Mouse (Mus musculus) MEL (cell line): ENCODE results near the gene Phospho1. TPM values are rescaled to one million over a fixed set of nuclear protein-coding genes. Genes with fewer than 3 reads are reported as not detected.

ENCODE experiments used
- DNase-seq: peaks from one replicate; pipeline ENCODE4 v3.0.0; 2011; ENCODE audit warnings: low read depth, low spot score
- H3K27ac ChIP-seq: 2 replicates; pipeline ENCODE4 v1.5.1; 2012; ENCODE audit warnings: low read depth, mild to moderate bottlenecking, control low read depth, low read length, moderate library complexity; ENCODE audit not compliant: control insufficient read depth
- H3K27me3 ChIP-seq, 2 experiments: fragments of 150-350 bp in 1 of 2; sonication (generic) in 1 of 2; 2 replicates each; pipeline ENCODE4 v1.6.1; 2012; ENCODE audit warnings: low read length in 2 of 2, mild to moderate bottlenecking in 2 of 2, improper control_type of control experiment in 1 of 2, moderate library complexity in 1 of 2; ENCODE audit not compliant: insufficient read depth in 2 of 2, control insufficient read depth in 1 of 2
- H3K36me3 ChIP-seq, 2 experiments: 2 replicates each; pipeline ENCODE4 v1.6.1; 2012 to 2014; ENCODE audit warnings: low read length in 2 of 2, improper control_type of control experiment in 1 of 2, inconsistent platforms in 1 of 2, mild to moderate bottlenecking in 1 of 2; ENCODE audit not compliant: insufficient read depth in 2 of 2, control insufficient read depth in 1 of 2
- H3K4me1 ChIP-seq, 2 experiments: fragments of 150-350 bp in 1 of 2; sonication (generic) in 1 of 2; 2 replicates each; pipeline ENCODE4 v1.6.1; 2012; ENCODE audit warnings: low read length in 2 of 2, improper control_type of control experiment in 1 of 2, mild to moderate bottlenecking in 1 of 2; ENCODE audit not compliant: insufficient read depth in 2 of 2, control insufficient read depth in 1 of 2
- H3K4me3 ChIP-seq, 2 experiments: fragments of 150-350 bp in 1 of 2; sonication (generic) in 1 of 2; 2 replicates each; pipeline ENCODE4 v1.5.1; 2012; ENCODE audit warnings: low read depth in 2 of 2, low read length in 2 of 2, mild to moderate bottlenecking in 2 of 2, moderate library complexity in 2 of 2, control low read depth in 1 of 2, improper control_type of control experiment in 1 of 2; ENCODE audit not compliant: control insufficient read depth in 1 of 2, insufficient read depth in 1 of 2
- H3K79me2 ChIP-seq: 2 replicates; pipeline ENCODE4 v1.6.1; 2012; ENCODE audit warnings: mild to moderate bottlenecking, low read length, moderate library complexity; ENCODE audit not compliant: control insufficient read depth, poor library complexity, insufficient read depth
- H3K9ac ChIP-seq: 2 replicates; pipeline ENCODE4 v1.6.1; 2012; ENCODE audit warnings: low read depth, mild to moderate bottlenecking, control low read depth, low read length, moderate library complexity; ENCODE audit not compliant: control insufficient read depth, poor library complexity, severe bottlenecking
- H3K9me3 ChIP-seq: fragments of 150-350 bp; sonication (generic); replicated peaks from 2 replicates; pipeline ENCODE4 v1.6.1; 2012; ENCODE audit warnings: mild to moderate bottlenecking, low read length, improper control_type of control experiment, moderate library complexity; ENCODE audit not compliant: insufficient read depth
- BHLHE40 ChIP-seq: IDR thresholded peaks from 2 replicates; pipeline ENCODE4 v1.6.1; 2012; ENCODE audit warnings: low read depth, mild to moderate bottlenecking, inconsistent platforms, low read length, improper control_type of control experiment, borderline replicate concordance
- CHD2 ChIP-seq: IDR thresholded peaks from 2 replicates; pipeline ENCODE4 v1.6.1; 2011; ENCODE audit warnings: low read length, improper control_type of control experiment
- E2F4 ChIP-seq: IDR thresholded peaks from 2 replicates; pipeline ENCODE4 v1.6.1; 2011; ENCODE audit warnings: low read depth, low read length, improper control_type of control experiment, borderline replicate concordance
- EP300 ChIP-seq, 2 experiments: IDR thresholded peaks; 2 replicates each; pipeline ENCODE4 v1.6.1; 2011; ENCODE audit warnings: improper control_type of control experiment in 2 of 2, low read length in 2 of 2, low read depth in 1 of 2, mild to moderate bottlenecking in 1 of 2
- GABPA ChIP-seq: IDR thresholded peaks from 2 replicates; pipeline ENCODE4 v1.6.1; 2012; ENCODE audit warnings: low read depth, mild to moderate bottlenecking, inconsistent platforms, low read length, improper control_type of control experiment, moderate library complexity
- GATA1 ChIP-seq: IDR thresholded peaks from 2 replicates; pipeline ENCODE4 v1.6.1; 2011; ENCODE audit warnings: low read depth, low read length, improper control_type of control experiment
- JUND ChIP-seq: IDR thresholded peaks from 2 replicates; pipeline ENCODE4 v1.6.1; 2011; ENCODE audit warnings: low read depth, mild to moderate bottlenecking, improper control_type of control experiment, low read length
- MAFK ChIP-seq: IDR thresholded peaks from 2 replicates; pipeline ENCODE4 v1.6.1; 2011; ENCODE audit warnings: low read depth, mild to moderate bottlenecking, low read length, improper control_type of control experiment, borderline replicate concordance
- MEF2A ChIP-seq: IDR thresholded peaks from 2 replicates; pipeline ENCODE4 v1.6.1; 2014; ENCODE audit warnings: low read depth, mild to moderate bottlenecking, inconsistent platforms, low read length, improper control_type of control experiment; ENCODE audit not compliant: poor library complexity, insufficient replicate concordance, severe bottlenecking; ENCODE audit errors: extremely low read depth
- MXI1 ChIP-seq: IDR thresholded peaks from 2 replicates; pipeline ENCODE4 v1.6.1; 2011; ENCODE audit warnings: mild to moderate bottlenecking, low read depth, low read length, improper control_type of control experiment
- MYB ChIP-seq: IDR thresholded peaks from 2 replicates; pipeline ENCODE4 v1.6.1; 2011; ENCODE audit warnings: mild to moderate bottlenecking, low read depth, low read length, improper control_type of control experiment
- NELFE ChIP-seq: IDR thresholded peaks from 2 replicates; pipeline ENCODE4 v1.6.1; 2011; ENCODE audit warnings: low read depth, low read length, improper control_type of control experiment
- NRF1 ChIP-seq: IDR thresholded peaks from 2 replicates; pipeline ENCODE4 v1.6.1; 2014; ENCODE audit warnings: low read depth, mild to moderate bottlenecking, inconsistent platforms, low read length, improper control_type of control experiment, moderate library complexity; ENCODE audit not compliant: poor library complexity, insufficient read depth, severe bottlenecking
- POLR2A ChIP-seq, 2 experiments: IDR thresholded peaks; 2 replicates each; pipeline ENCODE4 v1.6.1; 2011 to 2012; ENCODE audit warnings: low read length in 2 of 2, mild to moderate bottlenecking in 2 of 2, control low read depth in 1 of 2, improper control_type of control experiment in 1 of 2, low read depth in 1 of 2, moderate library complexity in 1 of 2; ENCODE audit not compliant: control insufficient read depth in 1 of 2, insufficient read depth in 1 of 2, poor library complexity in 1 of 2
- POLR2AphosphoS2 ChIP-seq: IDR thresholded peaks from 2 replicates; pipeline ENCODE4 v1.6.1; 2011; ENCODE audit warnings: low read length, improper control_type of control experiment
- TAL1 ChIP-seq: IDR thresholded peaks from 2 replicates; pipeline ENCODE4 v1.6.1; 2012; ENCODE audit warnings: mild to moderate bottlenecking, inconsistent platforms, low read length, moderate library complexity, mixed read lengths
- TBP ChIP-seq: IDR thresholded peaks from 2 replicates; pipeline ENCODE4 v1.8.0; 2011; ENCODE audit warnings: low read depth, low read length, improper control_type of control experiment
- UBTF ChIP-seq: IDR thresholded peaks from 2 replicates; pipeline ENCODE4 v1.6.1; 2012; ENCODE audit warnings: low read depth, mild to moderate bottlenecking, inconsistent platforms, low read length, improper control_type of control experiment, moderate library complexity, borderline replicate concordance; ENCODE audit not compliant: insufficient read depth
- USF1 ChIP-seq: IDR thresholded peaks from 2 replicates; pipeline ENCODE4 v1.6.1; 2014; ENCODE audit warnings: low read depth, mild to moderate bottlenecking, inconsistent platforms, low read length, improper control_type of control experiment, moderate library complexity
- USF2 ChIP-seq, 2 experiments: IDR thresholded peaks; 2 replicates each; pipeline ENCODE4 v1.6.1; 2011 to 2012; ENCODE audit warnings: improper control_type of control experiment in 2 of 2, low read length in 2 of 2, borderline replicate concordance in 1 of 2, inconsistent platforms in 1 of 2, low read depth in 1 of 2, mild to moderate bottlenecking in 1 of 2; ENCODE audit not compliant: insufficient read depth in 1 of 2
- ZC3H11A ChIP-seq: IDR thresholded peaks from 2 replicates; pipeline ENCODE4 v1.6.1; 2012; ENCODE audit warnings: low read depth, mild to moderate bottlenecking, inconsistent platforms, low read length, improper control_type of control experiment
- ZKSCAN1 ChIP-seq: IDR thresholded peaks from 2 replicates; pipeline ENCODE4 v1.6.1; 2012; ENCODE audit warnings: low read depth, mild to moderate bottlenecking, inconsistent platforms, low read length, improper control_type of control experiment, moderate library complexity
- ZMIZ1 ChIP-seq: IDR thresholded peaks from 2 replicates; pipeline ENCODE4 v1.6.1; 2012; ENCODE audit warnings: low read depth, mild to moderate bottlenecking, inconsistent platforms, low read length, improper control_type of control experiment, moderate library complexity
- polyA plus RNA-seq, 2 experiments: library from polyadenylated mRNA; stranded (reverse) in 1 of 2; unstranded in 1 of 2; fragments of >175 nt in 1 of 2; fragments of >200 nt in 1 of 2; gene quantifications; 2 replicates each; pipeline versions ENCODE4 v1.2.1 to v1.2.4; 2012; ENCODE audit warnings: low replicate concordance in 2 of 2, low read depth in 1 of 2; ENCODE audit not compliant: insufficient read length in 2 of 2, insufficient read depth in 1 of 2, missing spikeins in 1 of 2
- total RNA-seq: library from RNA; depleted of rRNA; stranded (reverse); fragments of 300-350 nt; gene quantifications from 2 replicates; pipeline ENCODE4 v1.2.3, GENCODE M21; 2012

Phospho1 gene
- total and polyA plus RNA-seq, 3 experiments: 15.4 to 76.0 TPM; not detected in 1

DNA sequence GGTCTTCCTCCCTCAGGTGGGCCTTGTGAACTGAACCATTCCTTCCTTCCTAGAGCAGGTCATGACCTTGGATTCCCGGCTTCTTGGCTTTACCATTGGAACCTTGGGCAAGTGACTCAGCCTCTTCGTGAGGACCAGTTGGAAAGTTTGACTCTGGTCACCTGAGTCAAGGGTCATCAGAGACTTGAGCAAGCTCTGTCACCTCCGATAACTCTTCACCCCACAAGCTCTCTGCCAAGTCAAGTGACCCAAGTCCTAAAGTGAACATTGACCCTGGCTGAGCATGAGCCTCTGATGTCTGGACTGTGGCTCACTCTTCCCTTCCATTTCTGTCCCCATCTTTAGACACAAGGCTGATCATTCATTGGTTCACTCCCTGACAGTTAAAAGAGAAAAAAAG, 2.8 kb upstream of the Phospho1 start:
- no peaks in the 10 kb centered on the region for H3K9me3 ChIP-seq
- peaks cover 5% of the 10 kb centered on the region; the same call in 1 of the 2 replicates for H3K79me2 ChIP-seq
- DNase-seq: no peak
- TF ChIP-seq TBP (no peak), GATA1 (no peak), ZC3H11A (no peak), BHLHE40 (no peak), MEF2A (no peak), NELFE (no peak), MAFK (no peak), E2F4 (no peak), ZMIZ1 (no peak), USF1 (no peak), ZKSCAN1 (no peak), CHD2 (no peak), TAL1 (no peak), NRF1 (no peak), POLR2A (IDR thresholded peaks at IDR 0.05; ENCODE audit: control insufficient read depth in 1 of 2, insufficient read depth in 1 of 2, low read depth in 1 of 2, low read length in 2 of 2, poor library complexity in 1 of 2) (no peak), MXI1 (no peak), GABPA (no peak), UBTF (no peak), USF2 (IDR thresholded peaks at IDR 0.05; ENCODE audit: borderline replicate concordance in 1 of 2, insufficient read depth in 1 of 2, low read depth in 1 of 2, low read length in 2 of 2) (no peak)
- H3K9ac ChIP-seq: no peak overlapping the region
- no peak overlapping the region for H3K4me3 ChIP-seq
- no peak overlapping the region for H3K27ac ChIP-seq
- H3K36me3 ChIP-seq: peaks cover 0 to 12% of the 10 kb centered on the region in 2 experiments; a peak in 2 of 4 replicates
- H3K27me3 ChIP-seq: no peaks in the 10 kb centered on the region
- H3K4me1 ChIP-seq: peaks cover 8 to 16% of the 10 kb centered on the region in 2 experiments

DNA sequence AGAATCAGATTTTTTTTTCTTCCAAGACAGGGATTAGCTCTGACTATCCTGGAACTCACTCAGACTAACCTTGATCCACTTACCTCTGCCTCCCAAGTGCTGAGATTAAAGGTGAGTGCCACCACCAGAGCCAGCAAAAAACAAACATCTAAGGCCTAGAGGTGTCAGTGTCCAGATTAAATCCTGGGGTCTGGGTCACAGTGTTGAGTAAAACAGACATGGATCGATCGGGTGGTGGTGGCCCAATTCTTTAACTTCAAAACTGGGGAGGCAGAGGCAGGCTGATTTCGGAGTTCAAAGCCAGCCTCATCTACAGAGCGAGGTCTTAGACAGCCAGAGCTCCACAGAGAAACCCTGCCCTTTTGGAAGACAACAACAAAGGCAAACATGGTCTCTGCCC, 1.9 kb upstream of the Phospho1 start:
- H3K9me3 ChIP-seq: no peaks in the 10 kb centered on the region
- peaks cover 0 to 21% of the 10 kb centered on the region in 2 experiments; a peak in 2 of 4 replicates for H3K36me3 ChIP-seq
- H3K9ac ChIP-seq: no peak overlapping the region
- no peak overlapping the region for H3K4me3 ChIP-seq
- peaks cover 15 to 25% of the 10 kb centered on the region in 2 experiments for H3K4me1 ChIP-seq
- no peaks in the 10 kb centered on the region for H3K27me3 ChIP-seq
- peaks cover 5% of the 10 kb centered on the region; the same call in 1 of the 2 replicates for H3K79me2 ChIP-seq
- DNase-seq: no peak
- H3K27ac ChIP-seq: no peak overlapping the region
- TF ChIP-seq BHLHE40 (no peak), CHD2 (no peak), JUND (no peak), MYB (no peak), MXI1 (no peak), POLR2AphosphoS2 (no peak), EP300 (IDR thresholded peaks at IDR 0.05; ENCODE audit: low read depth in 1 of 2, low read length in 2 of 2) (no peak), ZKSCAN1 (no peak)
- TF ChIP-seq, all 39 proteins: peak for 0
